Mouse (Mus musculus): ENCODE data around the gene Gemin2.

- no peak for TF ChIP-seq POLR2A (IDR thresholded peaks at IDR 0.05; ENCODE audit: low read depth, low read length)
- no peak for TF ChIP-seq CTCF (conservative IDR thresholded peaks at IDR 0.05; ENCODE audit: insufficient read depth, insufficient read length, low read depth, low read length)
Measured at GRCm38 (mm10) chr12:59068791-59069190, 55.6 kb downstream of the Gemin2 start.
